Mouse (Mus musculus) retina, postnatal 7 days (tissue): Measurements from ENCODE around the gene Nrcam.

Source experiments
- DNase-seq: peaks from one replicate; pipeline ENCODE4 v3.0.0-alpha.2; 2012; ENCODE audit warnings: low read depth, low spot score

The Nrcam gene

DNA sequence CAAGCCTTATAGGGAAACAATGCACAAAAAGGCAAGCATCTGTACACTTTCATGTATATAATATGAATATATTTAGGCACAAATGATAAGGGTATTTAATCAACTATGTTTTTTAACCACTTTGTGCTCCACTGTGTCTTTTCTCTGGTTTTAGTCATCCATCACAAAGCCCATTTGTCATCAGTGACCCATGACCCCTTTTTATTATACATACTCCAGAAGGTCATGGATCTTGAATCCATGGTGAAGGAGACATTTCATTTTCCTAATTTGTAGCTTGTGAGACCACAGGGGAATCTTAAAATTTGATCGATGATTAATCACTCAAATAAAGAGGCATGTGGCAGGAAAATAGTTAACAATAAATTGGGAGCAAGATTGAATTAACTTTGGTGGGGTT is 29.2 kb downstream of the Nrcam start:
- no peak for DNase-seq

DNA sequence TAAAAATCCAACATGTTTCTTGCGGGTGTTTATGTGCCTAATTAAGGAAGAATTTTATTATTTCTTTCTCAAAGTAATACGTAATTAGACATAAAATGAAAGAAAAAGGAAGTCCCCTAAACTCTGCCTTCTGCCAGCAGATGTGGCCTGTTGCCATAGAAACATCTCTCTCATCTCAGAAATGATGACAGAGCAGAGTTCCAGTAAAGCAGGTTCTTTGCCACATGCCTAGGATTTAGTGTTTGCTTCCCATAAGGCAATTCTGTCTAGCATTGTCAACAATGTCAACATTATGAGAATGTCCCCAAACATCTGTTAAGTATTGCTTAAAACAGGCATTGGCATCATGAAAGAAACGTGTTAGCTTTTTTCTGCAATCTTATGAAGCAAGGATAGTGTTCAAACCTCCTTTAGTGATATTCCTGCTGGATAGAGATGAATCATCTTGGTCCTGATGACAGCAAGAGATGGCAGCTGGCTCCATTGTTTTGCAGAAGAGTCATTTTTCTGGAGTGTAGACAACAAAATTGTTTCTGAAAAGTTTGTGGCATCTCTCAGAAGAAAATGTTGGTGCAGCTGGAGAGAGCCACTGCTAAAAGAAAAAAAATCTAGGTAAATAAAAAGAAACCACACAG is 42.5 kb downstream of the Nrcam start:
- no peak for DNase-seq

DNA sequence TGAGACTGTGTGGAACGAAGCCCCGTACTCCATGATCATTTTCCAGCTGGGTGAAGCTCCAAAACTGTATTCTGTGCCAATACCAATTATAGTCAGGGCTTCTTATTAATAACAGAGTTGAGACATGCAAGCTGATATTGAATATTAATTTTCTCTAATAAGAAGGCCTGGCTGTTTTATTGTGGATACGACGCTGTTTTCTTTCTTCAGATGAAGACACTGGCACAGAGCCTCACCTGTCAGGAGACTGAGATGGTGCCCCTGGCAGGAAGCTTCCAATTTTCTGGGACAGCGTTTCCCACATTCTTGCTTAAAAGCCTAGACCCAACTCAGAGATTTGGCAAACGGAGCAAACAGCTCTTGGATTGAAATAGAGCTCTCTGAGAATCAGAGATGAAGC is 47.3 kb downstream of the Nrcam start:
- no peak for DNase-seq

DNA sequence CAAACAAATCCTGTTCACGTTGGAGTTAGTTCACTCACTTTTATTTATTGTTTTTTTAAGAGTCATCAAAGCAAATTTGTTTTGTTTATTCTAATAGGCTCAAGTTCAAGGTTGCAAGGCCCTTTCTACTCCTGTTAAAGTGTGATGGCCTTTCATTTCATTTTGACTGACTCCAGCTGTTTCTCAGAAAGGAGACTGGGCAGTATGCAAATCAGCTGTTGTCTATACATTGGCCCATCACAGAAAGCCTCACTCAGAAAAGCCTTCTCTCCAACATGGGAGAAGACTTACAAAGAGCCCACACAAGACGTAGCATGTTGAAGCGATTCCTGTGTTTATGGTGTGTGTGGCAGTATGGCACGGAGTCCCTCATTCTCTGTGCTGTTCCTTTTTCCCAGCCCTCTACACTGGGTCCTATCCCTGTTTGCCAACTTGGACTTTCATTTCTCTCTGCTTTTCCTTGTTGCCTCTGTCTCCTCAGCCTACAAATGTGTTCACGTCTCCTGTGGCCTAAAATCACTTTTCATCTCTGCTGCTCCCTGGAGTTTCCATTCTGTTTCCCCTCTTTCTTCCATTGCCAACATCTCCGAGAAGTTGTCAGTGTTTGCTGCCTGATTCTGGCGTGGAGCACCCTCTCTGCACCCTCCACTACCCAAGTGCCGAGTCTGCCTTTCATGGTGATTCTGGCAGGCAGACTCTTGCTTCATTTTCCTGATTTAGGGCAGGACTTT is 49.9 kb downstream of the Nrcam start:
- DNase-seq, result no peak

DNA sequence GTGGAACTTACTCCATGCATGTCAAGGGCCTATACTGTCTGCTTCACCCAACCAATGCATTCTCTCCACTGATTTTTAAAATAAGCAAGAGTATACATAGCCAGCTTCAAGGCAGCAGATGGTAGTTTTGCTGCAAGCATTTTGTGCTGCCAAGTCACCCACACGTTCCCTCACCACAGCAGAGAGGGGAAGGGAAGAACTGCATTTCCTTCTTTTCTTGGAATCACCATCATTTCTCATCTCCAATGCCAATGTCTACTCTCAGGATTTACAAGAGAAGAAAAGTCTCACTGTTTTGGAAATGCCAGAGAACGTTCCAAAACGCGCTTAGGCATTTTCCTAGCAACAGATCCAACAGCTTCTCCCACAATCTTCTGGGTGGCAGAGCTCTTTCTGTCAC is 52.1 kb downstream of the Nrcam start:
- DNase-seq, result no peak

DNA sequence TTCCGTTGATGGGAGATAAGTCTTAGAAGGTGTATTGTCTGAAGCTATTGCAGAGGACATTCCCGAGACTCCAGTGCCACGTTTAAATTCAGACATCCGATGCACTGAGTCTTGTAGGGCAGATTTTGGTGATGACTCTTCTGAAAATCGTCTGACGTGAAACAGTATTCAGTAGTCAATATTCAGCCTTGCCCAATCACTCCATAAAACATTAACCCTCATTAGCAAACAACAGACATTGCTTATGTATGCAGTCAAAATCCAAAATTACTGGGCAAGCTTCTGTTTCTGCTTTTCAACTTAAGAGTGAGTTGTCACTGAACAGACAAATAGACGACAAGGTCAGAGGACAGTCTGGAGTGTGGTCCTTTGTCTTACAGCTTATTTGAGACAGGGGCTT is 57.7 kb downstream of the Nrcam start:
- no peak for DNase-seq

DNA sequence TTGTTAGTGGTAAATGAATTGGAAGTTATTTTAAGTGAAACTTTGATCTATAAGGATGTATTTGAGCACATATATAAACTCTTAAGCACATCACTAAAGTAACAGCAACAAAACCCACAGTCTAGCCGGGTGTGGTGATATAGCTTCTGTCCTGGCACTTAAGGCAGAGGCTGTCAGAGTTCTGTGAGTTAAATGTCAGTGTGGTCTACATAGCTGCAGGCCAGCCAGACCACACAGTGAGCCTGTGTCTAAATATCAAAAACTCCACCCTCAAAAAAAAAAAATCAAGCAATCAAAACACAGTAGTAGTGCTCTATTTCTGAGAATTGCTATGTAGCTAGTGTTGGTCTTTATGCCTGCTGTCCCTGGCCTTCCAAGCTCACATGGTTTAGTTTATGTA is 59.5 kb downstream of the Nrcam start:
- DNase-seq, result no peak

DNA sequence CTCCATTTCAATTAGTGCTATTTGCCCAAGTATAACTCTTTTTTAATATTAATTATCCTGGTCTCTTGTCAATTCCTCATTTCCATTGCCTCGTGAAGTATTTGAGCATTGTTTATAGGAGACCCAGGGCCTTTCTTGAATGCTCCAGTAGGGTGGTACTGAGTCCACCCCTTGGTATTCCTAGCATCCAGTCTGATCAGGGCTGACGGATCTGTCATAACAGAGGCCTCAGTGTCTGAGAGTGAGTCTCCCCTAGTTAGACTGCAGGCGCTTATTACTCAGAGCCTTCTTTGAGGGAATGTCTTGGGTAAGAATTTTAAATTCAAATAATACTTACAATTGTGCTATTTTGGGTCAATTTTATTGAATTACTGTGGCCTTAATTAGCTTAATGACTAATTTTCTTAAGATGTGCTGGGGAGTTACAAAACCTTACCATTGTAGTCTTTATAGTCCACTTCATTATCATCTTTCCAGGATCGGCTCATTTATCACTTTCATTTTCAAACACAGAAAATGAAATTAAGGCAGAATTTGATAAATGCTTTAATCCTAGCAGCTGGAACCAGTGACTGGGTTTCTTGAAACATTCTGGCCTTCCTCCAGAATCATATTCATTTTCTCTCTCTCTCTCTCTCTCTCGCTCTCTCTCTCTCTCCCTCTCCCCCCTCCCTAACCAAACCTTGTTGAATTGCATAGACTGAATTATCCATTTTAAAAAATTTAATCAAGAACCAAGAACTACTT is 61.9 kb downstream of the Nrcam start:
- no peak for DNase-seq

DNA sequence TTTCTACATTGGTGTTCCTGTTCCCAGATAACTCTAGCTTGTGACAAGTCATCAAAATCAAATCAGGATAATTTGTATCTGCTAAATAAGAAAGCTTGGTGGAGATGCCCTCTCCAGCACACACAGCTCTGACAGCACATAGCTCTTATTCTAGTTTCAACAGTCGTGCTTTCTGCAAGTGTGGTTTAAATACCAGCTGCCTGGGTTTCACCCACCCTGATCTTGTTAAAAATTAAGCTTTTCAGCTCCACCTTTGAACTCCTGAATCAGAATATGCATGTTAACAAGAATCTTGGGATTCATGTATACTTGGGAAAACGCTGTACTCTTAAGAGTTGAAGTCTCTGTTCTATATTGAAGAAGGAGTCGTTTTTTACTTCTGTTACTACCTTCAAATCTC is 66.2 kb downstream of the Nrcam start:
- no peak for DNase-seq

DNA sequence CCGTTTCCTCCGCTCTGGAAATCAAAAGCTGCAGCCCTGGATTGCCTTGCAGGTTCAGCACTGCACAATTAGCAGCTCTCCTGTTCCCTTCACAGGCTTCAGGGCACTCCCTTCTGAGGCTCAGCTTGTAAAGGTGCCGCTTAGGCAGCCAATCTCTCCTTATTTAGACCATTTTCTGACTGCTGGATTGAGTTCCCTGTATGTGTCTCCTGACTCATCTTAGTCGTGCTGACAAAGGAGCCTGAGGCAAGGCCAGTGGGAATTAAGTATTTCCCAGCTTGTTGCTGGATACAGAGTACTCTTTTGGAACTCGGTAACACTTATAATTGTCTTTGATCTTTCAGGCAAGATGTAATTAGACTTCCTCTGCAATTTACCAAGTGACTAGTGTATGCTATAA is 69.1 kb downstream of the Nrcam start:
- no peak for DNase-seq

DNA sequence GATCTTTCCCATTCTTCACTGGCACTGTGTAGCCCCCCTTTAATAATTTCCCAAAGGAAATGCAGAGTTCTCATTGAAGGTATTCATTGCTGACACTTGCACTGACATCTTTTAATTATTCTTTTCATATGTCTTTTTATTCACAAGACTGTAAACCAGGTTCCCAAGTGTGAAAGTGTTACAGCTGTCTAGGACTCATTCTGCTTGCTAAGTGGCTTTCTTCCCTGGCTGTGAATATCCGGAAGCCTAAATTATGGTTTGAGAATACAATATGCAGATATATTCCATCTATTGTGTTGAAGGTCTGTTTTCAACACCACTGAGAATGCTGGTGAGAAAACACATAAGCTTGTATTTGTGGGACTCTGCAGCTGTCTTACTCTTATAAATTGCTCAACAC is 73.4 kb downstream of the Nrcam start:
- no peak for DNase-seq

DNA sequence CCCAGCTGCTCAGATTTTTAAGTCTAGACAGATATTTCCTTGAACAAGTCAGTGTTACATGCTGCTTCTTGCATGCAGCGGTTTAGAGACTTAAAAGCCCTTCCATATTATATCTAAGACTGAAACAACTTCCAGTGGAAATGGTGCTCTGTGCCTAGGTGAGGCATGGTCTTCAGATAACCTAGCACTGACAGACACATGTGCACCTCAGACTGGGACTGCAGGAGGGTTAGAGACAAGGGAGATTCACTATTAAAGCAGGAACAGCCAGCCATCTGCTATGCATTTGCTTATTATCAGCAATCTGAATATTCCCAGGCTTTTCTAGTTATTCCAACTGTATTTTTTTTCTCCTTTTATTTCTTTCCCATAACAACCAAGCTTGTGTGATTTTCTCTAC is 74.6 kb downstream of the Nrcam start:
- DNase-seq, result no peak

DNA sequence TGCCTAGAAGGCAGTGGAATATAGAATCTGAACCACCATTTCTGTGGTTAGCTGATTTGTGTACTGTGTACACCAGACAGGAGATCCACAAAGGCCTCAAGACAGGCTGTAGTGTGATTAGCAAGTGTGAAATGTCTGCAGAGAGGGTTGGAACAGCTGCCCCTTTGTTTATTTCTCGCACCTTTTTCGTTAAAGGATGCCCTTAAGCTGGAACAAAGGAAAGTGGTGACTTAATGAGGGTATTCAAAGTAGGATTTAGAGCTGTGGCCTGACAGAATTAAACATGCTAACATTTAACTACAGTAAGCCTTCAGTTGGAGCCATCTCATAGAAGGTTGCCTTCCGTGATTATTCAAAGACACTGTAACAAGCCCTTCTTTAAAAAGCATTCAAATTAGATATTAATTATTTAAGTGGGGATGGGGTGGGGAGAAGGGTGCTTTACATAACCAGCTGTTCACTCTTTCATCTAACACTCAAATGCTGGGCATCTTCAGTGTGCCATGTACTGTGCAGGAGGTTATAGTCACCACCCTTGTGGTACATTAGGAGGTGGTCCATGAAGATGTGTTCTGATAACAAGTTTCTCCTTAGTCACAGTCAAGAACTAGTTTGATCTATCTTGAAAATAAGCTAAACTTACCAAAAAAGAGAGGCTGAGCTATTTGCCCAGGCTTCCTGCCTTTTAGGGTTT is 75.2 kb downstream of the Nrcam start:
- no peak for DNase-seq

DNA sequence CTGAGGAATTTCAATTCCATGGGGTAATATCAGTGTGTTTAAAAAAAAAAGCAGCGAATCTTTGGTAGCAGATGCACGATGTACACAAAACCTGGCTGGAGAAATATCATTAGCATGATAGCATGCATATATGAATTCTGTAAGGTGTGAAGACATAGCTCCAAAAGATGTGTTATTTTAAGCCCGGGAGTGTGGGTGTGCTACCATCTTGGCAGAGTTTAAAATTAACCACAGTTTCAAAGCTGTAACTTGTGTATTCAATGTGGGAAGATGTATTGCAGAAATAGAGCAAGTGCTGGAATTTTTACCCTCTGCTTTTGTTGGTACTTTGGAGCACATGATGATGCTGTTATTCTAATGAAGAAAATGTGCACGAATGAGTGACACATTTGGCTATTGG is 81.1 kb downstream of the Nrcam start:
- DNase-seq, result no peak

DNA sequence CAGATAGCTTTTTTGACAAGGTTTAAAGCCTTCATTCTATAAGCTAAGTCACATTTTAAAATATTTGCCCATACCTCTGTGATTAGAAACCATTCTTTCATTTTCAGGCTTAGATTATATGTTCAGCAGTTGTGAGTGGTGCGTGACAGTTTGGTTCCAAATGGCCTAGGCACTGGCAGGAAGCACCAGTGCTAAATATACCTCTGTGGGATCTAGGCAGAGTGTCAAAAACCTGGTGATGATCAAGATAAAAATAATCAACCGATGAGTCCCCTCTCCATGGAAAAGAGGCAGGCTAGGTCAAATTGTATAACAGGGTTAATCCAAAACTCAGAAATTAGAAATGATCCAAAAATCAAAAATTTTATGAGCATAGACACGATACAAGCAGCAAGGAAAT is 82.3 kb downstream of the Nrcam start:
- DNase-seq, result no peak

DNA sequence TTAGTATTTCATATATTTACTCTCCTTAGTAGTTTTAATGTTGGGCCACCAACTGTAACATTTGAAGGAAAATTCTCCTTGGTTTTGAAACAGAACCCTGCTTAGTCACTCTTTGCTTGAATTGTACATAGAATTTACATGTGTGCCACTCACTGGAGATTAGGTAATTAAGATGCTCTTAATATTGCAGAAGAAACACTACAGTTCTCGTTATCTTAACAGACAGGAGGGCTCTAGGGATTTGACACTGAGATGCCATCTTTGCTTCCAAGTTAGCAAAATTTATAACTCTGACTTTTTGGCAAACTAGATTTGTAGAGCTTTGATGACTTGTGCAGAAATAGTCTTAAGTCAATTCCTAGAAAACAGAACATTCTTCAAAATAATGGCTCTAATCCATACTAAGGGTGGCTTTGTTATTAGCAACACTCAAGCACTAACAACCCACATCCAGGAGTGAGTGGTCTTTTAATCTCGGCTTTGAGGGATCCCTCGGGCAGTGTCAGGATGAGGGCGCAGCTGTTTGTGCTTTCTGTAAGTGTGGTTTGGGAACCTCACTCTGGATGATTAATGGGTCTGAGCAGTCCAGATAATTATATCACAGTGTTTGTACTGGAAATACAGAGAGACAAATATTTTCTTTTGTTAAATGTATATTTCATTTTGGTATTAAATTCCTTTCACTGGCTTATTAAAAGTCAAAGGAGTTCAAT is 93.6 kb downstream of the Nrcam start:
- DNase-seq, result no peak

DNA sequence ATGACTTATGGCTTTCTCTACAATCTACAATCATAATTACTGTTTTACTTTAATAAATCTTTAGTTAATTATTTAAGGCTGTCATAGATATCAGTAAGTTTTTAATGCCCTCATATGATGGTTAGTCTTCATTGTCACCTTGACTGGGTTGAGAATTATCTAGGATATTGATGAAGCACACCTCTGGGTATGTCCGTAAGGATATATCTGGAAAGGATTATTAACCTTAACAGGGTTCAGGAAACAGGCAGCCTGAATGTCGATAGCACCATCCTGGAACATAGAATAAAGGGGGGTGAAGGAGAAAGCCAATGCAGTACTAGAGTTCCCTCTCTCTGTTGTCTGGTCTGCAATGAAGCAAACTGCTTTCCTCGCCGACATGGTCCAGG is 94.2 kb downstream of the Nrcam start:
- DNase-seq, result no peak

DNA sequence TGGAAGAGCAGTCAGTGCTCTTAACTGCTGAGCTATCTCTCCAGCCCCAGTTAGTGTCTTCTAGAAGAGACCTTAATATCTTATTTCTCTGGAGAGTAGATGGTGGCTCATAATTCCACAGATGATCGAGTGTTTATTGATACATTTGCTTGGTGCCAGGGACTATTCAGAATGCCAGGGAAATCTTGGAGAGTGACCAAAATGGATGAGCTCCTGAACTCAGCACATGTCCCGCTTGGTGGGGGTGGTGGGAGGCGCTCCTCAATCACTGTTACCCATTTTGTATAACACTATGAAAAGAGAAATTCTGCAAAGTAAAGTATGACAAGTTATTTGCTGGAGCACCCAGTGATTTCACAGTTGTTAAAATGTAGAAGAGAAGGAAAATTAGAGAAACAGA is 95.3 kb downstream of the Nrcam start:
- no peak for DNase-seq

DNA sequence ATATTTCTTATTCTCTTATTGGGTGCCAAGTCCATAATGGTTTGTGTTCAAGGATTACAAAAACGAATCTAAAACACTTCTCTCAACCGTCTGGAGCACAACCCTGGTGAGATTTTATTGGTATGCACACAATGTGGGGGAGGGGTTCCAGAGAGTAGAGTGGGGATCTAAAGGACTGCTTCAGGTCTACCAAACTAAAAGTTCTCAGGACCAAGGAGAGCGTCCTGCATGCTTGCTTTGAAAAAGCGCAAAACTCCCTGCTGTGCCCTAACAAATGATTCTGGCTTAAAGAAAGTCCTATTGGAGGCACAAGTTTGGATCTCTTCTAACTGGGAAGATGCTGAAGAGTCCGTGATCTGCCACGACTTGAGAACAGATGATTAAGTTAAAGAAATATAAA is 96.4 kb downstream of the Nrcam start:
- no peak for DNase-seq

DNA sequence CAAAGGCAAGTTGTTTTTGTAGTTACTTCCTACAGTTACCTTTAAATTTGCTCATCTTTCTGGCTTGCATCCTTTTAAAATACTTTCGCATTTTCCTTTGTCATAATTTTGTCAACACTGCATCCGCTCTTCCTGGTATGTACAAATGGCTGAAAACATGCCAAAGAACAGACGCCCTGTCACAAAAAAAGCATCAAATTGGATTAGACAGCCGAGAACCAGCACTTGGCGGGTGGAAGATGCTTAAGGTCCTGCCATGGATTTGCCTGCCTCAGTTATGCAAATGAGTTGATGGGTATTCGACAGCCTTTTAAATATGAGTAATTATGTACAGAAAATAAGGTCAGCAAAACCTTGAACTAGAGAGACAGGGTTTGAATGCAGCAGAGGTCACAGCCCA is 101.7 kb downstream of the Nrcam start:
- DNase-seq, result no peak

DNA sequence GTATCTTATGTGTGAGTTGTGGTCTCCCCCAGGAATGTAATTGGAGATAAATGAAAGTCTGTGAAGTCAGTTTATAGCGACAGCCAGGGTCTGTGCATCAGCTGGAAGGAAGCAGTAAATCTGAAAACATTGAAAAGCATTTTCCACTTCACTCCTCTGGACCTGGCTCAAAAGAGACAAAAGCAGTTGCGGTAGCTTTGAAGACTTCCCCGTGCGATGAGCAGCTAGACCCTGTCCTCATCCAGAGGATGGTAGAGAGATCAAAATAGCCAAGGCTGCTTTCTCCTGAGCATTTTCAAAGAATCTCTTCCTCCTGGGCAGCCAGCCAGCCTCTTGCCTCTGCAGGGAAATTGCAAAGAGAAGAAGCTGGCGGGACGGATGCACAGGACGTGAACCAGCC is 102.3 kb downstream of the Nrcam start:
- no peak for DNase-seq

DNA sequence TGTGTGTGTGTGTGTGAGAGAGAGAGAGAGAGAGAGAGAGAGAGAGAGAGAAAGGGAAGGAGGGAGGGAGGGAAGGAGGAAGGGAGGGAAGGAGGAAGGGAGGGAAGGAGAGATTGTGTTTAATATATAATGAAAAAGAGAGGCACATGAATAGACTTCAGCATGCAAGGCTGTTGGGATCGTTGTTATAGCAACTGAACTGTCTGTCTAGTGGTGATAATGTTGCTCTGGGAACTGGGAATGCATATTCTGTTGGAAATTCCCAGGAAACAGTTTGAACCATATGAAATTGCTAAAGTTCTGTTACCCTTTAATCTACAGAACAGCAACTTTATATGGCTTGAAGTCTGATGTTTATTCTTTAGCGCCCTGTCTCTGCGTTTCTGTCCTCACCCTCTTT is 104.0 kb downstream of the Nrcam start:
- no peak for DNase-seq
